Mouse (Mus musculus): ENCODE results near the gene Chrm4. TPM values are rescaled to one million over a fixed set of nuclear protein-coding genes. Genes with fewer than 3 reads are reported as not detected.
A peak's percentile ranks its signal among the peaks of the same experiment; 100 is the strongest.

Gene Chrm4
- polyA plus RNA-seq, 1 experiment from 2014 or later, result 0.33 TPM

DNA sequence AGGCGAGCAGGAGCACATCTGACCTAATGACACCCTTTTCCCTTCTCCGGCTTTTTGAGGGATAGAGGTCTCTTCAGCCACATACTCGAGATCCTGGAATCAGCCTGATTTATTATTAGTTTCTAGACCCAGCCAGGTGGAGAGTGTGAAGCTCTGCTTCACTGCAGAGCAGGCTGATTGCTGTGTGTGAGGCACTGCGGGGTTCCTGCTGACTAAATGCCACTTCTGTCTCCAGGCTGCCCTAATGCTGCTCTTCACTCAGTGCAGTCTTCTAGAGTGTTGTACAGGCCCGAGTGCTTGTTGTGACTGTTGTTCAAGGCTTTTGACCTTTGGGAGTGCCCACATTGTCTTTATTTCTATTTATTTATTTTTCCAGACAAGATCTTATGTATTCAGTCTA, 24.7 kb upstream of the Chrm4 start:
- Histone ChIP-seq H3K4me3 (ENCODE audit: low read depth, low read length) (no peak overlapping the region), H3K4me2 (ENCODE audit: low read length) (no peak overlapping the region), H3K27me3 (ENCODE audit: control insufficient read depth, insufficient read depth, low read depth, low read length) (no peaks in the 10 kb centered on the region), H3K9ac (ENCODE audit: low read depth, low read length) (no peak overlapping the region), H3K9me3 (replicated peaks; ENCODE audit: control insufficient read depth, low read length, poor library complexity, severe bottlenecking) (no peaks in the 10 kb centered on the region), H3K36me3 (ENCODE audit: control insufficient read depth, insufficient read depth, low read length) (peaks cover 3% of the 10 kb centered on the region; the same call in 1 of the 2 replicates), H3K27ac (ENCODE audit: low read length) (no peak overlapping the region), H3K4me1 (ENCODE audit: control insufficient read depth, insufficient read depth, low read length) (no peaks in the 10 kb centered on the region)
- no peak for ATAC-seq
- WGBS, result 63% methylated on average over 5 of the region's 5 CpGs

DNA sequence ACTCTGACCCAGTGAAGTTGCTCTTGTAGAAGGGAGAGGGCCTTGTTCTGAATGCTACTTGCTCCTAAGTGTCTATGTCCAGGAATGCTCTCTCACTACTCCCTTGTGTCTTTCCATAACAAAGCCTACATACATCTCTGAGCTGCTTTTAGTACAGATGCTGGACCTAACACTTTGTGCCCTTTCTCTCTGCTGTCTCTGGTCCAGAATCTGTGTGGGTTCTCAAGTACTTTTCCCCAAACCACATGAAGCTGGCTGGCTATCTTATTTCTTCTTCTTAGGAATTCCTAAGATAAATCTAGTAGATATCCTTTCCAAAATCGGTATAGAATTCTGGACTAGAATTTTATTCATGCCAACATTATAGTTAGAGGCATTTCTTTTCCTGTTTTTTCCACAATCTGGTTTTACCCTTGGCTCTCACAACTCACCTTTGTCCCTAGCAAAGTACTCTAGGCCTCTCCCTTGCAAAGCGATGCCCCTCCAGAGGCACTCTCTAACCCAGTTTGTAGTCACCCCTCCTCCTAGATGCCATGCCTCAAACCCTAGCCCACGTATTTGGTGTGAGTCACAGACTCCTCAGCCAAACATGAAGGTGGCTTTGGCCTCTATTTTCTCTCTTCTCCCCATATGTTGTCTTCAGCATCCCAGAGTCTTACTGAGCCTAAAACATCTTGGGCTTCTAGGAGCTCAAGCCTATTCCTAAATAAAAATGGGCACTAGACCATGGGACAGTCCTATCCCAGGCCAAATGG, 23.7 kb upstream of the Chrm4 start:
- no peak overlapping the region for H3K9ac ChIP-seq (ENCODE audit: low read depth, low read length)
- H3K4me2 ChIP-seq (ENCODE audit: low read length), result no peak overlapping the region
- ATAC-seq, result no peak
- H3K4me3 ChIP-seq (ENCODE audit: low read depth, low read length), result no peak overlapping the region
- H3K4me1 ChIP-seq (ENCODE audit: control insufficient read depth, insufficient read depth, low read length), result no peaks in the 10 kb centered on the region
- H3K27me3 ChIP-seq (ENCODE audit: control insufficient read depth, insufficient read depth, low read depth, low read length), result no peaks in the 10 kb centered on the region
- H3K27ac ChIP-seq (ENCODE audit: low read length), result no peak overlapping the region
- peaks cover 3% of the 10 kb centered on the region; the same call in 1 of the 2 replicates for H3K36me3 ChIP-seq (ENCODE audit: control insufficient read depth, insufficient read depth, low read length)
- WGBS, result 92% methylated on average over 3 of the region's 3 CpGs
- H3K9me3 ChIP-seq (replicated peaks; ENCODE audit: control insufficient read depth, low read length, poor library complexity, severe bottlenecking), result no peaks in the 10 kb centered on the region

DNA sequence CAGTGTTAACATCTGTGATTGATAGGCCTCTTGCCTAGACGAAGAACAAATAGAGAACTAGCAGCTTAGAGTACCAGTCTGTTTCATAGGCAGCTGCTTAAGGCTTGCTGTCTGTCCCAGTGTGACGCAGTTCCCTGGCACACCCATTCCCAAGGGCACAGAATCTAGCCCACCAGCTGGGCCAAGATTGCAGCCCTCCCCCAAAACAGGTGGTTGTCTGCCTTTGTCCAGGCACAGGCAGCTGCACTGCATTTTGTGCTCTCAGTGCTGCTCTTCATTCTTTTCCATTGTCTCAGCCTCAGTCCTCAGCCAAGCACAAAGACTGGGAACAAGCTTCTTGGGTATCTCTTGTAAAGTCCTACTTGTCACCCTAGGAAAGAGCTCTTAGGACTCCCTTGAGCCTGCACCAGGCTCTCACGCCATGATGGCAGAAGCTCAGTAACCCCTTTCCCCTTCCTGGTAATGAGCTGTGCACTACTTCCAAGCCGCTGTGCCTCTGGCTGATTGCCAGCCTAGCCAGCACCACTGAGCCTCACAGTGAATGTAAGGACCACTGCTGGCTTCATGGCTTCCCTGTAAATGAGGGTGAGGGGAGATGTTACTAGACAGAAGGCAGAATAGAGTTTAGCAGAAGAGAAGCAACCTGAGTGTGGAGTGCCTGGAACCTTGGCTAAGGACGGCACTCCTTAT, 22.3 kb upstream of the Chrm4 start:
- H3K9me3 ChIP-seq (replicated peaks; ENCODE audit: control insufficient read depth, low read length, poor library complexity, severe bottlenecking), result no peaks in the 10 kb centered on the region
- H3K4me1 ChIP-seq (ENCODE audit: control insufficient read depth, insufficient read depth, low read length), result no peaks in the 10 kb centered on the region
- H3K4me3 ChIP-seq (ENCODE audit: low read depth, low read length), result no peak overlapping the region
- no peak overlapping the region for H3K4me2 ChIP-seq (ENCODE audit: low read length)
- H3K27ac ChIP-seq (ENCODE audit: low read length), result peak overlapping the region; percentile 36; the same call in 1 of the 2 replicates
- H3K27me3 ChIP-seq (ENCODE audit: control insufficient read depth, insufficient read depth, low read depth, low read length), result no peaks in the 10 kb centered on the region
- WGBS, result 49% methylated on average over 5 of the region's 5 CpGs
- ATAC-seq, result 0 out of 2 replicates have a peak, but pooled peaks have one; percentile 28
- peaks cover 3% of the 10 kb centered on the region; the same call in 1 of the 2 replicates for H3K36me3 ChIP-seq (ENCODE audit: control insufficient read depth, insufficient read depth, low read length)
- no peak overlapping the region for H3K9ac ChIP-seq (ENCODE audit: low read depth, low read length)

DNA sequence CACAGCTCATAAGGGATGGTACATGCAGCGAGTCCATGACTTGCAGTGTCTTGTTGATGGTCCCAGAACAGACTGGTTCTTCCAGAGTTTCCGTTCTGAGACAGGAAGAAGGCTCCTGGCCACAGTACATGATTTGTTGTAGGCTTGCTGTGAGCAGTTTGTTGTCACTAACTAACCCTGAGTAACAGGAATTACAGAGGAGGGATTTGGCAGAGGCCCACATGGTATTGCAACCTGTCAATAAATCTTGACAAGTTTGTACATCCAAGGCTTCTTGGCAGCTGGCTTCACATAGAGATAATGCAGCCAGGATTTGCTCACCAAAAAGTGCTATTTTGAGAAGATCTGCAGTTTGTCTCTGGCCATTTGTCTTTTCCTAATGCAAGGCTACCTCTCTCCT, 20.9 kb upstream of the Chrm4 start:
- no peaks in the 10 kb centered on the region for H3K4me1 ChIP-seq (ENCODE audit: control insufficient read depth, insufficient read depth, low read length)
- H3K36me3 ChIP-seq (ENCODE audit: control insufficient read depth, insufficient read depth, low read length), result no peaks in the 10 kb centered on the region
- no peak overlapping the region for H3K9ac ChIP-seq (ENCODE audit: low read depth, low read length)
- H3K27me3 ChIP-seq (ENCODE audit: control insufficient read depth, insufficient read depth, low read depth, low read length), result no peaks in the 10 kb centered on the region
- H3K9me3 ChIP-seq (replicated peaks; ENCODE audit: control insufficient read depth, low read length, poor library complexity, severe bottlenecking), result no peaks in the 10 kb centered on the region
- H3K4me2 ChIP-seq (ENCODE audit: low read length), result no peak overlapping the region
- ATAC-seq, result no peak
- H3K4me3 ChIP-seq (ENCODE audit: low read depth, low read length), result no peak overlapping the region
- WGBS, result 96% methylated on average over 2 of the region's 2 CpGs
- no peak overlapping the region for H3K27ac ChIP-seq (ENCODE audit: low read length)

DNA sequence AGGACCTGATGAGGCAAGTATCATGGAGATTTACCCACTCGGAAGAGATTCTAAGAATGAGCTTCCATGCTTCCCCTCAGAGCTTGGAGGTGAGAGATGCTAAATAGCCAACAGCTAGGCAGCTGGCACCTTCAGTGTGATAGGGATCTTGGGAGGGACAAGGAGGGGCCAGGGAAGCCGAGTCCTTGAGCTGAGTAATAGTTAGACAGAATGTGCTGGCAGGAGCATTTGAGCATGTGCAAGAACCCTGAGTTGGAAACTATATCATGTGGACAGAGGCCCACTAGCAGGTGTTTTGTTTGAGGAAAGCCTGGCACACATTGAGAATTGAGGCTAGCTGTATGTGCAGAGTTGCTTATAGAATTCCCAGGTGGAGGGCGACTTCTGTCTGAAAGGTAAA, 14.4 kb upstream of the Chrm4 start:
- H3K4me2 ChIP-seq (ENCODE audit: low read length), result no peak overlapping the region
- no peaks in the 10 kb centered on the region for H3K27me3 ChIP-seq (ENCODE audit: control insufficient read depth, insufficient read depth, low read depth, low read length)
- H3K4me3 ChIP-seq (ENCODE audit: low read depth, low read length), result no peak overlapping the region
- ATAC-seq, result no peak
- 90% methylated on average over 3 of the region's 3 CpGs for WGBS
- H3K27ac ChIP-seq (ENCODE audit: low read length), result no peak overlapping the region
- no peaks in the 10 kb centered on the region for H3K4me1 ChIP-seq (ENCODE audit: control insufficient read depth, insufficient read depth, low read length)
- H3K9ac ChIP-seq (ENCODE audit: low read depth, low read length), result no peak overlapping the region
- H3K36me3 ChIP-seq (ENCODE audit: control insufficient read depth, insufficient read depth, low read length), result peaks cover 20% of the 10 kb centered on the region
- H3K9me3 ChIP-seq (replicated peaks; ENCODE audit: control insufficient read depth, low read length, poor library complexity, severe bottlenecking), result no peaks in the 10 kb centered on the region

DNA sequence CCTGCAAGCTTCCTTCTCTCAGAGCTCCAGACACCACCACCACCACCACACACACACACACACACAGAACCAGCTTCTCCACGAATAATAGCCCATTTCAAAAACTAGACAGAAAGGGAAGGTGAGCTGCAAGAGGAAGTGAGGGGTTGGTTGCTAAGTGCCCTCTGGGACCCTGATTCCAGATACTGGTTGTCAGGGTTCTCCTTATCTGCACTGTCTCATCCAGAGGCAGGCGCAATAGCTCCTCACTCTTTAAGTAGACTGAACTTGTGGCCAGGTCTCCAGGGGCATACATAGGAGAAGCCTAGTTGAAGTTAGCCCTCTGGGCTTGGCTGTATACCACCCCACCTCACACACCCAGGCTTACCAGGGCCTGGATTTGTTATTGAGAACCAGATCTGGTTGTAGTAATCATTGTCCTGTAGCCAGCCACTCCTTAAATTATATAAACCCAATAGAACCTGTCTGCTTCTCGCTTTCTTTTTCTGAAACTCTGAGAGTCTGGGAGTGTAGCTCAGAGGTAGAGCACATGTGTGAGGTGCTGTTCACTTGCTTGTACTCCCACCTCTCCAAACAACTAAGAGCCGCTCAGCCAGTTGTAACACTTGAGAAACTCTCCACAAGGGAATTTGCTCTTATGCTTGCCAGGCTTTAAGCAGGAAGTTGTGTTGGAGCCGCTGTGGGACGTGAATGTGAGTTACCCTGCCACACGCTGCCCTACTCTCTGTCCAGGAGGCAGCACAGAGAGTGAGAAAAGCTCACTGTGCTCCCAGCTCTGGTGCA, 13.5 kb upstream of the Chrm4 start:
- Histone ChIP-seq H3K4me1 (ENCODE audit: control insufficient read depth, insufficient read depth, low read length) (no peaks in the 10 kb centered on the region), H3K27ac (ENCODE audit: low read length) (no peak overlapping the region), H3K36me3 (ENCODE audit: control insufficient read depth, insufficient read depth, low read length) (peaks cover 27% of the 10 kb centered on the region), H3K27me3 (ENCODE audit: control insufficient read depth, insufficient read depth, low read depth, low read length) (no peaks in the 10 kb centered on the region), H3K9me3 (replicated peaks; ENCODE audit: control insufficient read depth, low read length, poor library complexity, severe bottlenecking) (no peaks in the 10 kb centered on the region), H3K9ac (ENCODE audit: low read depth, low read length) (no peak overlapping the region), H3K4me3 (ENCODE audit: low read depth, low read length) (no peak overlapping the region), H3K4me2 (ENCODE audit: low read length) (no peak overlapping the region)
- no peak for ATAC-seq
- WGBS, result 92% methylated on average over 7 of the region's 7 CpGs

DNA sequence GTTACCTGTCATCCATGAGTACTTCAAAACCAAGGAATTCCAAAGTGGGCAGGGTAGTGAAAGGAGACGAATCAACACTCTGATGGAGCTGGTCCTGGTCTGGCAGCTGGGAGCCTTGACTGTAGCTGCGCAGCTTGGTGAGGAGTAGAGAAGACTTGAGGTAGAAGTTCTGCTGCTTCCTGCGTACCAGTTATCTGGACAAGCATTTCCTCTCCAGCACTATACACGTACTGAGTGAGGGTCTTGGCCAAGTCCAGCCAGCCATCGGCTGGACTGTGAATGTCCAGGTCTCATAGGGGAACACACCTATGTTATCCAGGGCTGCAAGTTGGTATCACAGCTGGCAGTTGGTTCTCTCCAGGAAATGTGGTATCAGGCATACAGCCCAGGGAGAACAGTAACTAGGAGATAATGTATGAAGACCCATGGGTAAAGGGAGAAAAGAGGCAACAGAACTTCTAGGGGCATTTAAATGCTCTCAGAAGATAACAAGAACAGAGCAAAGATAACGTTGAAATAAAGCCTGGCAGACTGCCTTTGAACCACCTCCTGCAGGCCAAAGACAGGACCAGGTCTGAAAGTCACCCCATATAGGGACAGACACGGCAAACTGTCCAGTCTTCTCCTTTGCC, 10.6 kb upstream of the Chrm4 start:
- WGBS, result 93% methylated on average over 7 of the region's 7 CpGs
- no peaks in the 10 kb centered on the region for H3K9me3 ChIP-seq (replicated peaks; ENCODE audit: control insufficient read depth, low read length, poor library complexity, severe bottlenecking)
- H3K36me3 ChIP-seq (ENCODE audit: control insufficient read depth, insufficient read depth, low read length), result peaks cover 27% of the 10 kb centered on the region
- ATAC-seq, result no peak
- no peak overlapping the region for H3K27ac ChIP-seq (ENCODE audit: low read length)
- peaks cover 8% of the 10 kb centered on the region for H3K27me3 ChIP-seq (ENCODE audit: control insufficient read depth, insufficient read depth, low read depth, low read length)
- no peak overlapping the region for H3K4me3 ChIP-seq (ENCODE audit: low read depth, low read length)
- H3K4me1 ChIP-seq (ENCODE audit: control insufficient read depth, insufficient read depth, low read length), result peaks cover 3% of the 10 kb centered on the region; the same call in 1 of the 2 replicates
- no peak overlapping the region for H3K9ac ChIP-seq (ENCODE audit: low read depth, low read length)
- no peak overlapping the region for H3K4me2 ChIP-seq (ENCODE audit: low read length)

DNA sequence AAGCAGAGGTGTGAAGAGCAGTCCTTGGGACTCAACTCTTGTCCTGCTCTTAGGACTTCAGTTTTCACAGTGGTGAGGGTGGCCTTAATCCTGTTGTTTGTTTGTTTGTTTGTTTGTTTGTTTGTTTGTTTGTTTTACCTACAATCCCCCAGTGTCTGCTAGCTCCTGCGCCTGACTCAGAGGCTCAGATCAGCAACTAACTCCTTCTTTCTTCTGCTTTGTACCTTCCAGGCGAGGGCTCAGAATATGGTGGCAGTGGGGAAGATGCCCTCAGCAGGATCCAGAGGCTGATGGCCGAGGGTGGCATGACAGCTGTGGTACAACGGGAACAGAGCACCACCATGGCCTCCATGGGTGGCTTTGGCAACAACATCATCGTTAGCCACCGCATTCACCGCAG, 10.0 kb upstream of the Chrm4 start:
- H3K9me3 ChIP-seq (replicated peaks; ENCODE audit: control insufficient read depth, low read length, poor library complexity, severe bottlenecking), result no peaks in the 10 kb centered on the region
- H3K4me2 ChIP-seq (ENCODE audit: low read length), result no peak overlapping the region
- no peak for ATAC-seq
- H3K36me3 ChIP-seq (ENCODE audit: control insufficient read depth, insufficient read depth, low read length), result peaks cover 22% of the 10 kb centered on the region
- H3K27ac ChIP-seq (ENCODE audit: low read length), result no peak overlapping the region
- peaks cover 4% of the 10 kb centered on the region; the same call in 1 of the 2 replicates for H3K4me1 ChIP-seq (ENCODE audit: control insufficient read depth, insufficient read depth, low read length)
- H3K9ac ChIP-seq (ENCODE audit: low read depth, low read length), result no peak overlapping the region
- H3K4me3 ChIP-seq (ENCODE audit: low read depth, low read length), result no peak overlapping the region
- 90% methylated on average over 7 of the region's 7 CpGs for WGBS
- peaks cover 8% of the 10 kb centered on the region for H3K27me3 ChIP-seq (ENCODE audit: control insufficient read depth, insufficient read depth, low read depth, low read length)

All from midbrain, embryonic 16.5 days (tissue).